Mouse (Mus musculus): ENCODE measurements around the gene Zfp207.

GRCm38 (mm10) chr11:80424691-80425090 is 41.6 kb downstream of the Zfp207 start:
- TF ChIP-seq POLR2A (IDR thresholded peaks at IDR 0.05; ENCODE audit: low read depth, low read length) (no peak), CTCF (IDR thresholded peaks at IDR 0.05; ENCODE audit: extremely low read depth, insufficient read length, insufficient replicate concordance, low read depth, low read length) (no peak)
